Mouse (Mus musculus) cerebellum, adult 11 months (tissue): Measurements from ENCODE around the gene 5430419D17Rik.

Source experiments
- DNase-seq: peaks from one replicate; pipeline ENCODE4 v3.0.0; 2022

Gene 5430419D17Rik

GRCm38 (mm10) chr7:131174121-131174520 lies at the start of gene 5430419D17Rik:
Gene 5430419D17Rik (plus strand): TSS chr7:131174402.
- DNase-seq = no peak

GRCm38 (mm10) chr7:131130021-131130420 lies 44.2 kb upstream of the 5430419D17Rik start:
- DNase-seq = no peak

GRCm38 (mm10) chr7:131133181-131133580 lies 41.0 kb upstream of the 5430419D17Rik start:
- no peak for DNase-seq

- DNase-seq = no peak
Observed at GRCm38 (mm10) chr7:131146214-131146613, 28.0 kb upstream of the 5430419D17Rik start, which contains the start of gene 4933402N03Rik. Gene 4933402N03Rik (minus strand): TSS chr7:131146314.

GRCm38 (mm10) chr7:131150179-131150578 lies 24.0 kb upstream of the 5430419D17Rik start:
- no peak for DNase-seq

- DNase-seq = no peak
Observed at GRCm38 (mm10) chr7:131153044-131153443, 21.2 kb upstream of the 5430419D17Rik start.

GRCm38 (mm10) chr7:131162251-131162650 lies 12.0 kb upstream of the 5430419D17Rik start:
- DNase-seq = no peak

GRCm38 (mm10) chr7:131167771-131168170 lies 6.4 kb upstream of the 5430419D17Rik start:
- DNase-seq = no peak

GRCm38 (mm10) chr7:131169099-131169498 lies 5.1 kb upstream of the 5430419D17Rik start:
- DNase-seq = no peak

- no peak for DNase-seq
Observed at GRCm38 (mm10) chr7:131182685-131183084, 8.5 kb downstream of the 5430419D17Rik start.

GRCm38 (mm10) chr7:131184339-131184738 lies 10.1 kb downstream of the 5430419D17Rik start:
- no peak for DNase-seq

- no peak for DNase-seq
Observed at GRCm38 (mm10) chr7:131187047-131187446, 12.8 kb downstream of the 5430419D17Rik start.

- DNase-seq = no peak
Observed at GRCm38 (mm10) chr7:131187996-131188395, 13.8 kb downstream of the 5430419D17Rik start.

GRCm38 (mm10) chr7:131223086-131223485 lies 48.9 kb downstream of the 5430419D17Rik start:
- no peak for DNase-seq

- DNase-seq = no peak
Observed at GRCm38 (mm10) chr7:131236091-131236490, 61.9 kb downstream of the 5430419D17Rik start.

GRCm38 (mm10) chr7:131244993-131245392 lies 70.8 kb downstream of the 5430419D17Rik start:
- DNase-seq = no peak

- no peak for DNase-seq
Observed at GRCm38 (mm10) chr7:131256841-131257240, 82.6 kb downstream of the 5430419D17Rik start.

GRCm38 (mm10) chr7:131257309-131257708 lies 83.1 kb downstream of the 5430419D17Rik start:
- no peak for DNase-seq

- DNase-seq = no peak
Observed at GRCm38 (mm10) chr7:131260946-131261345, 86.7 kb downstream of the 5430419D17Rik start.

GRCm38 (mm10) chr7:131264251-131264650 lies 90.0 kb downstream of the 5430419D17Rik start:
- DNase-seq = no peak

GRCm38 (mm10) chr7:131265851-131266250 lies 91.6 kb downstream of the 5430419D17Rik start:
- no peak for DNase-seq

GRCm38 (mm10) chr7:131297151-131297550 lies 122.9 kb downstream of the 5430419D17Rik start:
- no peak for DNase-seq

- no peak for DNase-seq
Observed at GRCm38 (mm10) chr7:131303340-131303739, 129.1 kb downstream of the 5430419D17Rik start.

GRCm38 (mm10) chr7:131306733-131307132 lies 132.5 kb downstream of the 5430419D17Rik start:
- no peak for DNase-seq

GRCm38 (mm10) chr7:131314493-131314892 lies 140.3 kb downstream of the 5430419D17Rik start:
- no peak for DNase-seq
